Mouse (Mus musculus) layer of hippocampus, postnatal 25 days (tissue): ENCODE measurements around the gene Klhl31. TPM values are rescaled to one million over a fixed set of nuclear protein-coding genes. Genes with fewer than 3 reads are reported as not detected.
A peak's percentile ranks its signal among the peaks of the same experiment; 100 is the strongest.

Experiments
- DNase-seq, 2 experiments: peaks; one replicate each; pipeline ENCODE4 v3.0.0; 2022; ENCODE audit warnings: mixed read lengths in 2 of 2, low spot score in 1 of 2; ENCODE audit errors: extremely low spot score in 1 of 2
- total RNA-seq, 2 experiments: library from RNA; stranded (reverse); gene quantifications; 2 replicates each; pipeline ENCODE4 v1.2.3; 2021

Gene Klhl31
- total RNA-seq = under 1 TPM in 1 of 2 experiments, not detected in 1; 0.05 TPM

- DNase-seq = no peak
These were observed at the start of gene Klhl31 for GRCm38 (mm10) chr9:77636450-77636951. Gene Klhl31, plus strand, starts transcription at chr9:77636500.

- DNase-seq = no peak
These were observed 49.3 kb upstream of the Klhl31 start for GRCm38 (mm10) chr9:77586806-77587591.

- no peak for DNase-seq
These were observed 48.7 kb upstream of the Klhl31 start for GRCm38 (mm10) chr9:77587616-77588015.

GRCm38 (mm10) chr9:77589496-77589895 is 46.8 kb upstream of the Klhl31 start:
- DNase-seq = no peak

GRCm38 (mm10) chr9:77592423-77592822 is 43.9 kb upstream of the Klhl31 start:
- no peak for DNase-seq

- DNase-seq = no peak
These were observed 41.2 kb upstream of the Klhl31 start for GRCm38 (mm10) chr9:77595006-77595626.

- peak; percentile 74 to 90 for DNase-seq
These were observed 39.9 kb upstream of the Klhl31 start for GRCm38 (mm10) chr9:77596355-77596754.

- no peak for DNase-seq
These were observed 37.7 kb upstream of the Klhl31 start for GRCm38 (mm10) chr9:77598560-77598959.

GRCm38 (mm10) chr9:77602302-77603266 is 33.7 kb upstream of the Klhl31 start:
- DNase-seq = no peak

GRCm38 (mm10) chr9:77603965-77604509 is 32.3 kb upstream of the Klhl31 start:
- no peak for DNase-seq

- DNase-seq = no peak
These were observed 29.0 kb upstream of the Klhl31 start for GRCm38 (mm10) chr9:77607295-77607694.

- DNase-seq = peak in 1 of 2 experiments; percentile 35
These were observed 28.5 kb upstream of the Klhl31 start for GRCm38 (mm10) chr9:77607840-77608239.

- DNase-seq = no peak
These were observed 25.5 kb upstream of the Klhl31 start for GRCm38 (mm10) chr9:77610811-77611210.

- no peak for DNase-seq
These were observed 24.0 kb upstream of the Klhl31 start for GRCm38 (mm10) chr9:77612349-77612748.

- DNase-seq = no peak
These were observed 20.4 kb upstream of the Klhl31 start for GRCm38 (mm10) chr9:77615868-77616267.

- DNase-seq = no peak
These were observed 19.5 kb upstream of the Klhl31 start for GRCm38 (mm10) chr9:77616796-77617195.

GRCm38 (mm10) chr9:77617751-77618150 is 18.5 kb upstream of the Klhl31 start:
- DNase-seq = no peak

GRCm38 (mm10) chr9:77618392-77618791 is 17.9 kb upstream of the Klhl31 start:
- no peak for DNase-seq

GRCm38 (mm10) chr9:77620077-77620476 is 16.2 kb upstream of the Klhl31 start:
- no peak for DNase-seq

- DNase-seq = no peak
These were observed 15.8 kb upstream of the Klhl31 start for GRCm38 (mm10) chr9:77620482-77620881.
